Mouse (Mus musculus): ENCODE results near the gene Prr15l. TPM values are rescaled to one million over a fixed set of nuclear protein-coding genes. Genes with fewer than 3 reads are reported as not detected.

The Prr15l gene
- not detected in 2 replicates for polyA plus RNA-seq (2012)

GRCm38 (mm10) chr11:96928088-96928487, at the start of gene Prr15l:
Prr15l (plus strand) TSS chr11:96928104.

DNA sequence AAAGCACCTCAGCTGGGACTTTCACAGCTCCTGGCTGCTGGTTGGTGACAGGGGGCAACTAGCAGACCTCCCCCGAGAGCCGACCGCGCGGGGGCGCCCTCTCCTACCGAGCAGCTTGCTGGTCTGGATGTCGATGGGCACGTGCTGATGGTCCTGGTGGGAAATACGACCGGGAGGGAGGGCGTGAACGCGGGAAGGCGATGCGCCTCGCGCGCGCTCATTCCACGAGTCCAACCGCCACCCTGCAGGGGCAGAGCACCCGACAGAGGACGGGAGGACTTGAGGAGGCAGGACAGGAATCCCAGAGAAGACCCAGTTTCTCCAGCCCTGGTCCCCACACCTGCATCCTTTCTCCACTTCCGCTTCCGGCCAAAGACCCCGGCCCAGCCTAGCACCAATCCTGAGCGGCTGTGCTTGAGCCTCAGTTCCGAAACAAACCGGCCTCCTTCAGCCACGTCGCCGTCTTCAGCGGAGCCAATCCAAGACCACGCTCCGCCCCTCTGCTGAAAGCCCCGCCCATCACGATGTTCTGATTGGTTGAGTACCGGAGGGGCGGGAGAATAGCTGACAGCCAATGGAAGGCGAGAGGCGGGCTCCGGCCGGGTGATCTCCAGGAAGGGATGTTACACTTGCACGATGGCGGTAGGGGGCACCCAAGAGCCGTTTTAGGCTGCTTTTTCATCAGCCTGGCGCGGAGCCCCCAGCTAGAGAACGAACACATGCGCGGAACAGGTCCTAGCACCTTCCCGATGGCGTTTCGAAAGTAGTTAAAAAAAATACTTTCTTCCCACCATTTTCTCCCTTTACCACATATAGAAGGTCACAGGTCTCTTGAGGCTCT, 11.6 kb upstream of the Prr15l start, which contains the start of gene Cdk5rap3:
TSS of gene Cdk5rap3 (minus strand) at position 453 of the 841 bp plus-strand sequence.

DNA sequence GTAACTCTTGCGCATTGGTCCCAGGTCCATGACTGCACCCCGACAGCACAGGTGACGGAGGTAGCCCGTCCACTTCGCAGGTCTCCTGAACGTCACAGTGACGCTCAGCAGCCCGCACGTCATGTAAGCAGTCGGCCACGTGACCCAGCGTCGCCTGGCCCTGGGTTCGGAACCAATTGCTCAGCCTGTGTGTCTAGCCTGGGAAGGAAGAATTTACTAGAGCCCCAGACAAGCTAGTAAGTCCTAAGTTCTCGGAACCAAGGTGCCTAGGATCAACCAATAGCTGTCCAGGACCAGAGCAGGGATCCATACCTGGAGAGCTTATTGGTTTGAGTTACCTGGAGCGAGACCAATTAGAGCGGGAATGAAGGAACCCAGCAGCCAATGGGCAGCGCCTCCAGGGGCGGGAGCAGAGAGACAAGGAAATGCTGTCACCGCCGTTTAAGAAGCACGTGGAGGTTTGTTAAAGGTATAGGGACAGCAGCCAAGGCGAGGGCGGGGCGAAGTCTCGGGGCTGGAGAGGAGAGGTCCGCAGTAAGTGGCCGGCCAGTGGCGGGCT, 15.9 kb downstream of the Prr15l start, which contains the start of gene Pnpo:
TSS of gene Pnpo (minus strand) at position 241 of the 559 bp plus-strand sequence.

DNA sequence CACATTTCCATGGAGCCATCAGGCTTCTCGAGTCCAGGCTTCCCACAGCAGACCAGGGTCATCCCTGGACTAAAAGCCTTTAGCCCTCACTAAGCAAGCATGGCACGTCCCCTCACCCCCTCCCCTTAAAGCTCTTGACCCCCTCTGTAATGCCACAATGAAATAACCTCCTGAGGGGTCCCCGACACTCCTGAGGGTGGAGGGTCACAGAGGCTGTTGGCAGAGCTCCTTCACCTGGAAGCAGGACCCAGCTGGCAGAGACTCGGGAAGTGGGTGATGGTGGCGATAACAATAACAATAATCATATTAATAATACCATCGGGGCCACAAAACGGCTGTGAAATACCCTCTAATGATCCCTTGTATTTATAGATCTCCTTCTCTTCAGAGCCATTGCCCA, 55.0 kb downstream of the Prr15l start, which contains the start of gene Sp2:
TSS of gene Sp2 (minus strand) at position 101 of the 400 bp plus-strand sequence.

Other genes with a start within 250 kb of the Prr15l start
- gene Snx11, start 150.5 kb upstream of the Prr15l start, polyA plus RNA-seq (2012), result 10.9 and 11.4 TPM in 2 replicates
- 41.6 and 69.2 TPM in 2 replicates for gene Cbx1, start 139.0 kb upstream of the Prr15l start, polyA plus RNA-seq (2012)
- 47.8 and 52.1 TPM in 2 replicates for gene Nfe2l1, start 98.1 kb upstream of the Prr15l start, polyA plus RNA-seq (2012)
- 4.2 and 5.6 TPM in 2 replicates for gene Copz2, start 78.2 kb upstream of the Prr15l start, polyA plus RNA-seq (2012)
- 70.4 and 75.0 TPM in 2 replicates for gene Cdk5rap3, start 11.6 kb upstream of the Prr15l start, polyA plus RNA-seq (2012)
- gene Pnpo, start 15.9 kb downstream of the Prr15l start, polyA plus RNA-seq (2012), result 18.1 and 21.9 TPM in 2 replicates
- gene Sp2, start 54.9 kb downstream of the Prr15l start, polyA plus RNA-seq (2012), result 60.4 and 68.0 TPM in 2 replicates
- gene Sp6, start 85.3 kb downstream of the Prr15l start, polyA plus RNA-seq (2012), result 0.17 and 0.29 TPM in 2 replicates
- 33.6 and 35.9 TPM in 2 replicates for gene Scrn2, start 101.8 kb downstream of the Prr15l start, polyA plus RNA-seq (2012)
- gene Lrrc46, start 113.3 kb downstream of the Prr15l start, polyA plus RNA-seq (2012), result 0.11 and 0.15 TPM in 2 replicates
- 36.3 and 38.0 TPM in 2 replicates for gene Mrpl10, start 113.5 kb downstream of the Prr15l start, polyA plus RNA-seq (2012)
- 30.5 and 34.3 TPM in 2 replicates for gene Osbpl7, start 122.5 kb downstream of the Prr15l start, polyA plus RNA-seq (2012)
- 1.9 and 2.0 TPM in 2 replicates for gene Tbx21, start 187.2 kb downstream of the Prr15l start, polyA plus RNA-seq (2012)
- 29.6 and 37.5 TPM in 2 replicates for gene Tbkbp1, start 223.4 kb downstream of the Prr15l start, polyA plus RNA-seq (2012)